Mouse (Mus musculus) myocyte (in vitro differentiated cells): Measurements from ENCODE around the gene Gm10639. TPM values are rescaled to one million over a fixed set of nuclear protein-coding genes. Genes with fewer than 3 reads are reported as not detected.
"Not testable (repeated sequence)": the region's sequence is repeated elsewhere in the genome, so short reads cannot be mapped to it uniquely, and the experiment has no call there.

Source experiments
- H3K27me3 ChIP-seq: one replicate; pipeline ENCODE4 v1.6.1; 2011; ENCODE audit not compliant: control insufficient read depth, insufficient read depth, insufficient read length
- H3K36me3 ChIP-seq: one replicate; pipeline ENCODE4 v1.6.1; 2011; ENCODE audit not compliant: control insufficient read depth, insufficient read depth
- H3K4me2 ChIP-seq: one replicate; pipeline ENCODE4 v1.6.1; 2011; ENCODE audit warnings: low read depth, control low read depth
- H3K4me3 ChIP-seq: one replicate; pipeline ENCODE4 v1.5.1; 2011; ENCODE audit warnings: mild to moderate bottlenecking, control low read depth, moderate library complexity
- H3K79me2 ChIP-seq: one replicate; pipeline ENCODE4 v1.6.1; 2011; ENCODE audit not compliant: control insufficient read depth, insufficient read depth
- H3ac ChIP-seq: one replicate; pipeline ENCODE4 v1.6.1; 2011; ENCODE audit not compliant: control insufficient read depth, insufficient read length
- CEBPB ChIP-seq: IDR thresholded peaks from 2 replicates; pipeline ENCODE4 v1.6.1; 2011; ENCODE audit warnings: mild to moderate bottlenecking, moderate library complexity; ENCODE audit not compliant: poor library complexity, insufficient read depth, severe bottlenecking
- E2F4 ChIP-seq: IDR thresholded peaks from one replicate; pipeline ENCODE4 v1.6.1; 2011; ENCODE audit warnings: mild to moderate bottlenecking, control low read depth, moderate library complexity; ENCODE audit not compliant: insufficient read depth
- MAX ChIP-seq: IDR thresholded peaks from one replicate; pipeline ENCODE4 v1.6.1; 2011; ENCODE audit warnings: low read depth, mild to moderate bottlenecking, control low read depth
- MYOD1 ChIP-seq, 3 experiments: IDR thresholded peaks; one replicate each; pipeline ENCODE4 v1.6.1; 2011; ENCODE audit warnings: control low read depth in 2 of 3, low read depth in 2 of 3, mild to moderate bottlenecking in 2 of 3, moderate library complexity in 1 of 3; ENCODE audit not compliant: insufficient read length in 2 of 3, control insufficient read depth in 1 of 3
- POLR2AphosphoS2 ChIP-seq: IDR thresholded peaks from one replicate; pipeline ENCODE4 v1.6.1; 2011; ENCODE audit warnings: low read depth, control low read depth; ENCODE audit not compliant: insufficient read length
- TCF12 ChIP-seq: IDR thresholded peaks from one replicate; pipeline ENCODE4 v1.6.1; 2011; ENCODE audit warnings: mild to moderate bottlenecking, control low read depth; ENCODE audit not compliant: poor library complexity, insufficient read depth, severe bottlenecking
- TCF3 ChIP-seq: IDR thresholded peaks from one replicate; pipeline ENCODE4 v1.6.1; 2011; ENCODE audit warnings: low read depth, control low read depth; ENCODE audit not compliant: insufficient read length
- USF1 ChIP-seq: IDR thresholded peaks from one replicate; pipeline ENCODE4 v1.6.1; 2011; ENCODE audit warnings: low read depth, mild to moderate bottlenecking, control low read depth, moderate library complexity
- polyA plus RNA-seq: library from polyadenylated mRNA; unstranded; fragments of >200 nt; fragmentation: generic; extraction: Trizol; gene quantifications from one replicate; pipeline ENCODE4 v1.2.1, GENCODE M21; 2012; ENCODE audit warnings: missing spikeins

Gene Gm10639
- polyA plus RNA-seq, 1 experiment, result 0.18 TPM

DNA sequence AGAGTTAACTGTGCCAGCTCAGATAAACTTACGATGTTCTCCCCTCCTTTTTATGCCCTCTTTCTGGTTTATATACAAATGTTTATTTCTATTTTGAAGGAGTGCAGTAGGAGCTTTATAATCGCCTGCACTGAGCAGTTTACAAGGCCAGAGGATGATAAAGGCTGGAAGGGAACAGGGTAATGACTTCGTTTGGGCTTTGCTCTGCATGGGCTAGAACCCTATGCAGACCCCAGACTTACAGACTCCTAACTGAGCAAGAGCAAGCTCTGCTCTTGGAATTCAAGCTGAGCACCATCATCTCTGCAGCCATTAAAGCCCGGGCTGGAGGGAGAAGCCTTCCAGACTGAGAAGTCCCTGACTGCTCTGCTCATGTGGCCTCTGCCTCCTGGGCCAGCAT is 55.5 kb downstream of the Gm10639 start:
- H3K79me2 ChIP-seq, H3K36me3 ChIP-seq, H3ac ChIP-seq, H3K27me3 ChIP-seq, H3K4me3 ChIP-seq, H3K4me2 ChIP-seq: not testable (repeated sequence)

- no peak for TF ChIP-seq TCF12
- Histone ChIP-seq H3K4me2 (no peak overlapping the region), H3ac (no peak overlapping the region), H3K36me3 (no peaks in the 10 kb centered on the region), H3K79me2 (no peaks in the 10 kb centered on the region), H3K27me3 (no peaks in the 10 kb centered on the region), H3K4me3 (no peak overlapping the region)
These were observed 57.3 kb downstream of the Gm10639 start for GRCm38 (mm10) chr9:78347004-78347403.

GRCm38 (mm10) chr9:78348206-78349004 is 58.7 kb downstream of the Gm10639 start:
- not testable (repeated sequence) for H3K36me3 ChIP-seq, H3ac ChIP-seq, H3K27me3 ChIP-seq, H3K4me3 ChIP-seq, H3K79me2 ChIP-seq
- peak overlapping the region; percentile 30 for H3K4me2 ChIP-seq

GRCm38 (mm10) chr9:78349141-78349540 is 59.4 kb downstream of the Gm10639 start:
- H3K27me3 ChIP-seq, H3K36me3 ChIP-seq, H3K79me2 ChIP-seq, H3K4me2 ChIP-seq, H3K4me3 ChIP-seq, H3ac ChIP-seq: not testable (repeated sequence)

- not testable (repeated sequence) for H3K79me2 ChIP-seq, H3ac ChIP-seq, H3K27me3 ChIP-seq
These were observed 60.3 kb downstream of the Gm10639 start for GRCm38 (mm10) chr9:78350007-78350406.

DNA sequence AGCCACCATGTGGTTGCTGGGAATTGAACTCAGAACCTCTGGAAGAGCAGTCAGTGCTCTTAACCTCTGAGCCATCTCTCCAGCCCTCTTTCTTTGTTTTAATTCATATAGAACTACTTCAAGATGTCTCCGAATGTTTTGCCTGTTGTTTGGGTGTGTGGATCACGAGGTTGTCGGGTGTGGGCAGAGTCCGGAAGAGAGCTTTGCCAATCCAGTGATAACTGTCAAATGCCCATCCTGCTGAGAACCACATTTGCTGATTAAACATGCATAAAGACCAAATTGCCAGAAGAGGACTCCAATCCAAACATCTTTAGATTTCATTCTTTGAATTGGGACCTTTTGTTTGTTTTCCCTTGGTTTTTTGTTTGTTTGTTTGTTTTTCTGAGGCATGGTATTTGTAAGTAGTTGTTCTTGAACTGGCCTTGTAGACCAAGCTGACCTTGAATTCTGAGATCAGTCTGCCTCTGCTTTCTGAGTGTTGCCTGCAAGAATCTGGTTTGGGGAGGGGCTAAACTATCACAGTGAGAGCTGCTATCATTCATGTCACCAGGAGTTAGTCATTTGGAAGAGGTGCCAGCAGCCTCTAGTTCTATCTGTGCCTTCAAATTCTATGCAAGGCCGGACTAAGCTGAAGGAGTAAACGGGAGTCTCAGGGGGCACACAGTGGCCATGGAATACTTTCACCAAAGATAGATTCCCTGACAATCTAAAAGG is 61.9 kb downstream of the Gm10639 start:
- TF ChIP-seq MAX (no peak), TCF3 (no peak), CEBPB (no peak), E2F4 (no peak), POLR2AphosphoS2 (no peak), MYOD1 (IDR thresholded peaks at IDR 0.05; ENCODE audit: control insufficient read depth in 1 of 3, insufficient read length in 2 of 3, low read depth in 2 of 3) (no peak), USF1 (no peak)
- H3ac ChIP-seq, result no peak overlapping the region
- H3K79me2 ChIP-seq, result no peaks in the 10 kb centered on the region
- H3K27me3 ChIP-seq, result no peaks in the 10 kb centered on the region
- H3K4me2 ChIP-seq, result no peak overlapping the region
- no peaks in the 10 kb centered on the region for H3K36me3 ChIP-seq
- H3K4me3 ChIP-seq, result no peak overlapping the region

More at GRCm38 (mm10) chr9:78350007-78350406, 60.3 kb downstream of the Gm10639 start:
- H3K36me3 ChIP-seq, H3K4me2 ChIP-seq, H3K4me3 ChIP-seq: not testable (repeated sequence)

Other genes with a start within 250 kb of the Gm10639 start
- not detected for gene Gcm1, start 238.0 kb upstream of the Gm10639 start, polyA plus RNA-seq
- 15.7 TPM for gene Fbxo9, start 180.9 kb upstream of the Gm10639 start, polyA plus RNA-seq
- gene Ick, start 180.7 kb upstream of the Gm10639 start, polyA plus RNA-seq, result 8.6 TPM
- 28.1 TPM for gene Gsta4, start 107.1 kb upstream of the Gm10639 start, polyA plus RNA-seq
- 0.61 TPM for gene Gsta1, start 59.3 kb upstream of the Gm10639 start, polyA plus RNA-seq
- 0.07 TPM for gene Gm3776, start 32.8 kb upstream of the Gm10639 start, polyA plus RNA-seq
- gene Omt2a, start 24.9 kb downstream of the Gm10639 start, polyA plus RNA-seq, result not detected
- gene Omt2b, start 37.7 kb downstream of the Gm10639 start, polyA plus RNA-seq, result not detected
- gene Gsta2, start 65.9 kb downstream of the Gm10639 start, polyA plus RNA-seq, result 0.20 TPM
- not detected for gene Dppa5a, start 78.3 kb downstream of the Gm10639 start, polyA plus RNA-seq
- gene Ooep, start 88.8 kb downstream of the Gm10639 start, polyA plus RNA-seq, result 0.01 TPM
- not detected for gene Ddx43, start 105.9 kb downstream of the Gm10639 start, polyA plus RNA-seq
- 0.56 TPM for gene Cgas, start 153.3 kb downstream of the Gm10639 start, polyA plus RNA-seq
- gene Mto1, start 158.3 kb downstream of the Gm10639 start, polyA plus RNA-seq, result 10.8 TPM
- 0.13 TPM for gene Gm17324, start 158.9 kb downstream of the Gm10639 start, polyA plus RNA-seq
- gene Eef1a1, start 199.2 kb downstream of the Gm10639 start, polyA plus RNA-seq, result 8,203 TPM